Mouse (Mus musculus): ENCODE results near the gene Psmc3ip. TPM values are rescaled to one million over a fixed set of nuclear protein-coding genes. Genes with fewer than 3 reads are reported as not detected.
A peak's percentile ranks its signal among the peaks of the same experiment; 100 is the strongest.
"Not testable (repeated sequence)": the region's sequence is repeated elsewhere in the genome, so short reads cannot be mapped to it uniquely, and the experiment has no call there.

The Psmc3ip gene
- polyA plus RNA-seq, 1 experiment: 12.9 TPM

DNA sequence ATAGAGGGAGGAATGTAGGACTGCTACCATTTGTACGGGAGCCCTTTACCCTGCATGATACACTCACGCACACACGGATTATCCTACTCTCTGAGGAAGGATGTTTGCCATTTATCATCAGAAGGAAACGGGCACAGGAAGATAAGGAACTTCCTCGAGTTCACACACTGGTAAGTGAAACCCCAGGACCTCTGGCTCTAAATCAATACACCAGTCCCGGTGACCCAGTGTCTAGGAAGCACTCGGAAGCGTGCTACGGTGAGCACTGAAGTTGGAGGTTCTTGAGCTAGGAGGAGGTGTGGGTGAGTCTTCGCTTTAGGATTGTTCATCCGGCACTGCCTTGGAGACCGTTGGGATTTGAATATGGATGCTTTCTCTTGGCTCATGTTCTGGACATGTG is 37.8 kb upstream of the Psmc3ip start:
- H3K4me3 ChIP-seq (ENCODE audit: insufficient read depth, low read length): no peak overlapping the region
- no peak overlapping the region for H3K27ac ChIP-seq (ENCODE audit: insufficient read depth, low read length)
- no peak for TF ChIP-seq POLR2A (IDR thresholded peaks at IDR 0.05; ENCODE audit: low read depth, low read length)
- TF ChIP-seq CTCF (IDR thresholded peaks at IDR 0.05; ENCODE audit: borderline replicate concordance, insufficient read depth, low read length): no peak
- no peaks in the 10 kb centered on the region for H3K4me1 ChIP-seq (ENCODE audit: control insufficient read depth, insufficient read depth, low read length)

DNA sequence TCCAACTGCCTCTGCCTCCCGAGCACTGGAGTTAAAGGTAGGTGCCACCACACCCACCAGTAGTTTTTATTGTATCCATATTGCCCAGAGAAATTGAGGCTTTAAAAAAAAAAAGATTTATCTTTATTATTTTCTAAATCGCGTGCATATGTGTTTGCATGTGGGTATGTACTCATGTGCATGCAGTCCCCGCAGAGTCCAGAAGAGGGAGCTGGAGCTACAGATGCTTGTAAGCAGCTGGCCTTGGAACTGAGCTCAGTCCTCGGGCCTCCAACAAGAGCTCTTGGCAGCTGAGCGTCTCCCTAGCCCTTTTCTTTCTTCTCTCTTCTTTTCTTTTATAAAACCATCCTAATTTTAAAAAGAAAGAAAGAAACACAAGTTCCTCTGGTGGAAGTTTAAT is 36.5 kb upstream of the Psmc3ip start:
- H3K4me3 ChIP-seq (ENCODE audit: insufficient read depth, low read length): no peak overlapping the region
- H3K4me1 ChIP-seq (ENCODE audit: control insufficient read depth, insufficient read depth, low read length): no peaks in the 10 kb centered on the region
- H3K27ac ChIP-seq (ENCODE audit: insufficient read depth, low read length): no peak overlapping the region
- no peak for TF ChIP-seq CTCF (IDR thresholded peaks at IDR 0.05; ENCODE audit: borderline replicate concordance, insufficient read depth, low read length)
- no peak for TF ChIP-seq POLR2A (IDR thresholded peaks at IDR 0.05; ENCODE audit: low read depth, low read length)

DNA sequence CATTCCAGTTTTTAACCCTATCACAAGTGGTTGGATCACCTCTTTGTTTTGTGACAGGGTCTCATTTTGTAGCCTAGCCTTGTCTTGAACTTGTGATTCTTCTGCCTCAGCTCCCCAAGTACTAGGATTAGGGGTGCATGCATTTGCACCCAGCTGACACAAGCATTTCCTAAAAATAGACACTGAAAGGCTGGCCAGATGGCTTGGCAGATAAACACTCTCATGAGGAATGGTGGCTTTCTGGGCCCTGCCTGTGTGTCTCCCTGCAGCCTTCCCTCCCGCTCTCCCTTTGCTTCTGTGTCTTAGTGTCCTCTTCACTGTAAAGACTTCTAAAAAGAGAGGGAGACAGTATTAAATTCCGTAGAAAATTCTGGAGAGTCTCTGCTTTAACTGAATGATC is 36.0 kb upstream of the Psmc3ip start:
- TF ChIP-seq CTCF (IDR thresholded peaks at IDR 0.05; ENCODE audit: borderline replicate concordance, insufficient read depth, low read length): no peak
- no peak for TF ChIP-seq POLR2A (IDR thresholded peaks at IDR 0.05; ENCODE audit: low read depth, low read length)
- no peaks in the 10 kb centered on the region for H3K4me1 ChIP-seq (ENCODE audit: control insufficient read depth, insufficient read depth, low read length)
- H3K27ac ChIP-seq (ENCODE audit: insufficient read depth, low read length): no peak overlapping the region
- no peak overlapping the region for H3K4me3 ChIP-seq (ENCODE audit: insufficient read depth, low read length)

DNA sequence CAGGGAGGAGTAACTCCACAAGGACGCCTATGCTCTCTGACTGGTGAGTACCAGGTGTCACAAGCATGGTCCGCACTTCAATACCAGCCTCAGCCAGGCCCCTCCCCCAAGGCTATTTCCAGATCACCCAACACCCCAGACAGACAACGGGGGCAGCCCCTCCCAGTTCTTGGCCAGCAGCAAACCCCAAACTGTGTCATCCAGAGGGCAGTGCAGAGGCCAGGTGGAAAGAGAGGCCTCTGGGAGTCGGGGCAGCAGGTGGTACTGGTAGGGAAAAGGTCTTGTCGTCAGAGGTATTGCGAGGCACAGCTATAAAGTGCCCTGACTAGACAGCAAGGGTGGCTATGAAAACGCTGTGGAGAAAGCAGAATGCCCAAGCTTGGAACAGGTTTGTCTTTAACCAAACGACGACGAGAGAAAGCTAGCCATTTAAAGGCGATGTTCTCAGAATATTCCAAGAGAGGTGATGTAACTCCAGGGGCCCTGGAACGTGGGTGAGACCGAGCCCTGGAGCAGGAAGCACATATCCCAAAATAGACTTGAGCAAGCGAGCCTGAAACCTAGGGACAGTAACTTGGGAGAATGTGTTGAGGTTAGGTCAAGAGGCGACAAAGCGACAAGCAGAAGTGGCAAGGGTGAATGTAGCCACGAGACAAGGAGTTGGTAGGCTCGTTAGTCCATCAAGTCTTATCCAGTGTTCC is 35.0 kb upstream of the Psmc3ip start:
- no peak overlapping the region for H3K27ac ChIP-seq (ENCODE audit: insufficient read depth, low read length)
- TF ChIP-seq CTCF (IDR thresholded peaks at IDR 0.05; ENCODE audit: borderline replicate concordance, insufficient read depth, low read length) (no peak), POLR2A (IDR thresholded peaks at IDR 0.05; ENCODE audit: low read depth, low read length) (no peak)
- no peaks in the 10 kb centered on the region for H3K4me1 ChIP-seq (ENCODE audit: control insufficient read depth, insufficient read depth, low read length)
- no peak overlapping the region for H3K4me3 ChIP-seq (ENCODE audit: insufficient read depth, low read length)

DNA sequence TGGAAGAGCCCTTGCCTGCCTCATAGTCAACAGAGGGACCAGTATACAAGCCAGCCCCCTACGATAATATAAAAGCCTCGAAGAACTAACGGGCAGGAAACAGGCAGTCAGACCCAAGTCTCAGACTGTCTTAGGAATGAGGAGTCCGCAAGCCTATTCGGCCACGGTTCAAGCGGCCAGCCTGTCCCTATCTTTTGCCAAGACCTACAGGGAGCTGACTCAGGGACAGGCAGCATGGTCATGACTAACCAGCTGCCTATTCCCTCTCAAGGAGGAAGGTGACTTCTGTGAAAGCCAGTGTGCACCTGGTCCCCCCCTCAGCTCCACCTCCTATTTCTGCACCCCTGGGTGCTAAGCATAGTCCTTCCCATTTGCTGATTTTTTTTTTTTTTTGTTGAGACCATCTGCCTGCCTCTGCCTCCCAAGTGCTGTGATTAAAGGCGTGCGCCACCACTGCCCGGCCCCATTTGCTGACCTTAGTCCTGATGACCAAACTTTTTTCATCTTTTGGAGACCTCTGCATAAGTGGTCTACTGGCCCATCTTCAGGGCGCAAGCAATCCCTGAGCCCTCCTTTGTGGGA is 33.9 kb upstream of the Psmc3ip start:
- Histone ChIP-seq H3K4me3 (ENCODE audit: insufficient read depth, low read length) (no peak overlapping the region), H3K27ac (ENCODE audit: insufficient read depth, low read length) (no peak overlapping the region)
- TF ChIP-seq POLR2A (IDR thresholded peaks at IDR 0.05; ENCODE audit: low read depth, low read length): no peak
- TF ChIP-seq CTCF (IDR thresholded peaks at IDR 0.05; ENCODE audit: borderline replicate concordance, insufficient read depth, low read length): no peak

DNA sequence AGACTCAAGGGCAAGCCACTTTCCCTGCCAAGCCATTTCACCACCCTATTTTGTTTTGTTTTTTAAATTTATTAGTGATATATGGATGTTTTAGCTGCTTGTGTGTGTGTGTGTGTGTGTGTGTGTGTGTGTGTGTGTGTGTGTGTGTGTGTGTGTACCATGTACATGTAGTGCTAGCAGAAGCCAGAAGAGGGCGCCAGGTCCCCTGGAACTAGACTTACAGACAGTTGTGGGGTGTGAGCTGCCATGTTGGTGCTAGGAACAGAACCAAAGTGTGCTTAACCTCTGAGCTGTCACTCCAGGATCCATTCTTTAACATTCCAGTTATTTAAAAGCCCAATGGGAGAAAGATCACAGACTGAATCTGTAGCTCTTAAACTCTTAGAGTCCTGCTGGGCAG is 31.8 kb upstream of the Psmc3ip start:
- TF ChIP-seq CTCF (IDR thresholded peaks at IDR 0.05; ENCODE audit: borderline replicate concordance, insufficient read depth, low read length) (no peak), POLR2A (IDR thresholded peaks at IDR 0.05; ENCODE audit: low read depth, low read length) (no peak)
- Histone ChIP-seq H3K4me3 (ENCODE audit: insufficient read depth, low read length) (no peak overlapping the region), H3K4me1 (ENCODE audit: control insufficient read depth, insufficient read depth, low read length) (no peaks in the 10 kb centered on the region), H3K27ac (ENCODE audit: insufficient read depth, low read length) (no peak overlapping the region)

More for the DNA sequence above, 33.9 kb upstream of the Psmc3ip start:
- no peaks in the 10 kb centered on the region for H3K4me1 ChIP-seq (ENCODE audit: control insufficient read depth, insufficient read depth, low read length)

DNA sequence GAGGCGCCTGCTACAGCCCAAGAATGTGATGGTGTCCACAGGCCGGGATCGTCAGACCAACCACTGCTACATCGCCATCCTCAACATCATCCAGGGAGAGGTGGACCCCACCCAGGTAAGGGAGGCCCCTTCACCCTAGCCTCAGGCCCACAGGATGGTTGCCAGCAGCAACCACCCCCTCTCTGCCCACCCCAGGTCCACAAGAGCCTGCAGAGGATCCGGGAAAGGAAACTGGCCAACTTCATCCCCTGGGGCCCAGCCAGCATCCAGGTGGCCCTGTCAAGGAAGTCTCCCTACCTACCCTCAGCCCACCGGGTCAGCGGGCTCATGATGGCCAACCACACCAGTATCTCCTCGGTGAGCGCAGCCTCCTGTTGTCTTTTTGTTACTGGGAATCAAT is 29.8 kb upstream of the Psmc3ip start:
- not testable (repeated sequence) for H3K4me3 ChIP-seq (ENCODE audit: insufficient read depth, low read length); H3K4me1 ChIP-seq (ENCODE audit: control insufficient read depth, insufficient read depth, low read length); H3K27ac ChIP-seq (ENCODE audit: insufficient read depth, low read length)

DNA sequence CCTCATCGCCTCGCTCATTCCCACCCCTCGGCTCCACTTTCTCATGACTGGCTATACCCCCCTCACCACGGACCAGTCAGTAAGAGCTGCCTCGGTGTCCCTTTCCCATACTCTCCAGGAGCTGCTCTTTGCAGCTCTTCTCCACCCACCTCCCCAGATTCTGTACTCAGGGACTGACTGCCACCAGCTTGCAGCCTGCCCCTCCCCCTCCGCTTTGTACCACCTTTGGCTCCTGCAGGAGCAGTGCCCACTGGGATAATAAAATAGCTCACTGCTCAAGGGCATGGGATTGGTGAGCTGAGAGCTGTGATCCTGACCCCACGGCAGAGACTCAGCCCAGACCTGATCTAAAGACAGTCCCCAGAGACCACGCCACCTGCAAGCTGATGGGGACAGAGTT is 29.3 kb upstream of the Psmc3ip start:
- not testable (repeated sequence) for H3K4me1 ChIP-seq (ENCODE audit: control insufficient read depth, insufficient read depth, low read length); H3K4me3 ChIP-seq (ENCODE audit: insufficient read depth, low read length); H3K27ac ChIP-seq (ENCODE audit: insufficient read depth, low read length)

DNA sequence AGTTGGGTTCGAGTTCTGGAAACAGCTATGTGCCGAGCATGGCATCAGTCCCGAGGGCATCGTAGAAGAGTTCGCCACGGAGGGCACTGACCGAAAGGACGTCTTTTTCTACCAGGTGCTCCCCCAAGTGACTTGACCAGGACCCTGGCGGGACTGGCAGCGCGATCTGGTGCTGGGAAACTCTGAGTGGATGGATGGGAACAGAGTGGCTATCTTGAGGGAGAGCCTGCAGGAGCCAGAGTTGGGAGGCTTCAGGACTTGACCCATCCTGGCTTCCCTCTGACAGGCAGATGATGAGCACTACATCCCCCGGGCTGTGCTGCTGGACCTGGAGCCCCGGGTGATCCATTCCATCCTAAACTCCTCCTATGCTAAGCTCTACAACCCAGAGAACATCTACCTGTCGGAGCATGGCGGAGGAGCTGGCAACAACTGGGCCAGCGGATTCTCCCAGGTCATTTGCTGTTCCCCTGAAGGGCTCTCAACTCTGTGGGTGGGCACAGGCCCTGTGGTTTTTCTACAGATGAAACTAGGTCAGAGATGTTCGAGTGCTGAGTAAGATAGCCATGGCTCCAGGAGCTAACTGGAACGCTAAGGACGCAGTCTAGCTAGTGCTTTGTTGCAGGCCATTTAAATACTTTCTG is 25.4 kb upstream of the Psmc3ip start:
- Histone ChIP-seq H3K27ac (ENCODE audit: insufficient read depth, low read length) (peak overlapping the region; percentile 54), H3K4me3 (ENCODE audit: insufficient read depth, low read length) (peak overlapping the region; percentile 64), H3K4me1 (ENCODE audit: control insufficient read depth, insufficient read depth, low read length) (0 out of 2 replicates have a peak, but pooled peaks cover 2% of the 10 kb centered on the region)
- no peak for TF ChIP-seq POLR2A (IDR thresholded peaks at IDR 0.05; ENCODE audit: low read depth, low read length)
- TF ChIP-seq CTCF (IDR thresholded peaks at IDR 0.05; ENCODE audit: borderline replicate concordance, insufficient read depth, low read length): no peak

DNA sequence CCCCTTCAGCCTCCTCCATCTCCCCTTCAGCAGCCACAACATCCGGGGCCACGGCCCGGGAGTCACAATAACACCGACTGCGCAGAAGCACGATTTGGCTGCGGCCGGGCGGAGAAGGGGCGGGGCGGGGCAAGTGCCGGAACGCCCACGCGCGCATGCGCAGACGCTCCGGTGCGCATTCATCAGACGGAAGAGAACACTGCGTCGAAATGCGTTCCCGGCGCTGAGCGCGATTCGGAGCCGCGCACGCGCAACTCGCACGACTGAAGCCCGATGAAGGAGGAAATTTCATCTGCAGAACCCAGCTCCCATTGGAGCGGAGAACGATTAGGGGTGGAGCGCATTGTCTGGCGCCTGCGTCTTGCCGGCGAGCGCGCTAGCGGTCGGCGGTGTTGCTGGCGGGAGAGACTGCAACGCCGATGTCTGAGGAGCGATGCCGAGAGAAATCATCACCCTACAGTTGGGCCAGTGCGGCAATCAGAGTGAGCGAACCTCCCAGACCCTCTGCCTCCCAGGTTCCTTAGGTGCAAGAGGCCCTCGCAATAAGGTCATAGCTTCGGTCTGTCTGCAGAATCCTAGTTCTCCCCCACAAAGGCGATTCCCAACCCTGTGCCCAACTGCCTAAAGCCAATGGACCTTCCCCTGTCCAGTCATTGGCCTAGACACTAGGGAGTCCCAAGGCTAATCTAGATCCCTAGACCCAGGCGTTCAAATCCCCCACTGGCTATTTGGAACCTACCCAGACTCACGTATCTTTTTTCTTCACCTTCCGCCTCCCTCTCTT is 24.7 kb upstream of the Psmc3ip start, which contains the start of the genes Retreg3 and Tubg1:
Gene Retreg3 (minus strand): TSS at position 133 of the 784 bp plus-strand sequence.
Gene Tubg1 (plus strand): TSS at position 178 of the 784 bp plus-strand sequence.
- Histone ChIP-seq H3K4me1 (ENCODE audit: control insufficient read depth, insufficient read depth, low read length) (0 out of 2 replicates have a peak, but pooled peaks cover 2% of the 10 kb centered on the region), H3K4me3 (ENCODE audit: insufficient read depth, low read length) (peak within 1 kb of the TSS; percentile 97), H3K27ac (ENCODE audit: insufficient read depth, low read length) (peak within 1 kb of the TSS; percentile 54)
- TF ChIP-seq POLR2A (IDR thresholded peaks at IDR 0.05; ENCODE audit: low read depth, low read length) (peak; percentile 94), CTCF (IDR thresholded peaks at IDR 0.05; ENCODE audit: borderline replicate concordance, insufficient read depth, low read length) (no peak)
